Mouse (Mus musculus) heart, adult 18-20 months (tissue): ENCODE measurements around the gene Adar. TPM values are rescaled to one million over a fixed set of nuclear protein-coding genes. Genes with fewer than 3 reads are reported as not detected.
"Not testable (repeated sequence)": the region's sequence is repeated elsewhere in the genome, so short reads cannot be mapped to it uniquely, and the experiment has no call there.

Experiments used
- DNase-seq, 2 experiments: peaks; one replicate each; pipeline ENCODE4 v3.0.0; 2021 to 2022; ENCODE audit warnings: mixed read lengths in 1 of 2
- total RNA-seq, 2 experiments: library from RNA; stranded (reverse); gene quantifications; 2 replicates each; pipeline ENCODE4 v1.2.3; 2021

Gene Adar
- total RNA-seq, 2 experiments from 2014 or later = 10.2 to 11.0 TPM

- DNase-seq = no peak
These were observed 79.8 kb downstream of the Adar start for GRCm38 (mm10) chr3:89794616-89795015.

GRCm38 (mm10) chr3:89795746-89796145 is 80.9 kb downstream of the Adar start:
- DNase-seq = no peak

GRCm38 (mm10) chr3:89796358-89796757 is 81.5 kb downstream of the Adar start:
- peak; percentile 31 to 70 for DNase-seq

- DNase-seq = no peak
These were observed 83.7 kb downstream of the Adar start for GRCm38 (mm10) chr3:89798518-89798917.

- DNase-seq = no peak
These were observed 84.7 kb downstream of the Adar start for GRCm38 (mm10) chr3:89799476-89799875.

- not testable (repeated sequence) for DNase-seq
These were observed 85.3 kb downstream of the Adar start for GRCm38 (mm10) chr3:89800078-89800477.

GRCm38 (mm10) chr3:89800774-89801506 is 86.1 kb downstream of the Adar start:
- no peak for DNase-seq

- peak; percentile 32 to 64 for DNase-seq
These were observed 86.7 kb downstream of the Adar start for GRCm38 (mm10) chr3:89801507-89801847.

GRCm38 (mm10) chr3:89802876-89803275 is 88.1 kb downstream of the Adar start:
- no peak for DNase-seq

Other genes starting within 250 kb of the Adar start
- 1 to 10 TPM; 1.5 to 2.0 TPM for gene Kcnn3, start 194.9 kb upstream of the Adar start, total RNA-seq
- gene Chrnb2, start 49.6 kb downstream of the Adar start, total RNA-seq = under 1 TPM in 1 of 2 experiments, not detected in 1; 0.18 TPM
- gene Ube2q1, start 58.6 kb downstream of the Adar start, total RNA-seq = 10 to 100 TPM; 25.9 to 26.1 TPM
- gene She, start 116.3 kb downstream of the Adar start, total RNA-seq = 10 to 100 TPM; 10.0 to 10.5 TPM
- 1 to 10 TPM; 4.2 to 5.6 TPM for gene Il6ra, start 198.2 kb downstream of the Adar start, total RNA-seq
- 10 to 100 TPM; 14.7 to 14.9 TPM for gene Atp8b2, start 248.5 kb downstream of the Adar start, total RNA-seq